Mouse (Mus musculus): Measurements from ENCODE around the gene Gm7029. TPM values are rescaled to one million over a fixed set of nuclear protein-coding genes. Genes with fewer than 3 reads are reported as not detected.

The Gm7029 gene
- total and polyA plus RNA-seq, 3 experiments, result not detected

DNA sequence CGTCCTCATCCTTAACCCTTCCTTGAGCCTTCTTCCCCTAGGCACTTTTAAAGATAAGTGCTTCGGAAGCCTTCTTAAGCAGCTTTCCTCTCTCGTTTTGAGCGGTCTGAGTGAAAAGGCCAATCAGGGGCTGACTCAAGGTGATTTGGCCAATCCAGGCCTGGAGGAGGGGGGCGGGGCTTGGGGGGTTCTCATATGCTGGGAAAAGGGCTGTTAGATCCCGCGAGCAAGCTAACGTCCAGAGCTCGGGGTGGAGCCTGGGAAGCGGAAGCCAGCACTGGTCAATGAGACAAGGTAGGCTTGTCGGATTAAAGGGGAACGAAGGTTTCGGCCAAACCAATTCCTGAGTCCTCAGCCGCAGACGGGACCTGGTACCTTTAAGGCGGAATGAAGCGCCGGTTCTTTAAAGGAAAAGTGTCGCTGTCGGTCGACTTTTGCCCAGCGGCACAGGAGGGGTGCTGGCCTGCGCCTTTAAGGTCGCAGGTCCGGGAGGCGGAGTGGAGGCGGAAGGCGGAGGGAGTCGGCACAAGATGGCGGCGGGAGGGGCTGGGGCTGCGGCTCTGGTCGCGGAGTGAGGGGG, 42.1 kb downstream of the Gm7029 start, which contains the start of the genes Tapbp and Zbtb22:
TSS of gene Tapbp (plus strand) at position 229 of the 580 bp plus-strand sequence.
TSS of gene Zbtb22 (plus strand) at position 234 of the 580 bp plus-strand sequence.
- H3K36me3 ChIP-seq (ENCODE audit: control insufficient read depth in 1 of 2, insufficient read depth in 2 of 2, low read length in 2 of 2), result peaks cover 0 to 8% of the 10 kb centered on the region in 2 experiments
- peaks cover 23% of the 10 kb centered on the region for H3K79me2 ChIP-seq (ENCODE audit: control insufficient read depth, insufficient read depth, low read length, poor library complexity)
- H3K9ac ChIP-seq (ENCODE audit: control insufficient read depth, low read depth, low read length, poor library complexity, severe bottlenecking), result peak within 1 kb of the TSS; percentile 63
- no peaks in the 10 kb centered on the region for H3K9me3 ChIP-seq (replicated peaks; ENCODE audit: insufficient read depth, low read length)
- H3K27ac ChIP-seq (ENCODE audit: control insufficient read depth, low read depth, low read length), result peak within 1 kb of the TSS; percentile 41
- H3K4me1 ChIP-seq (ENCODE audit: control insufficient read depth in 1 of 2, insufficient read depth in 2 of 2, low read length in 2 of 2), result peaks cover 4 to 14% of the 10 kb centered on the region in 2 experiments; a peak in 2 of 4 replicates
- DNase-seq (ENCODE audit: low read depth, low spot score), result peak; percentile 99
- H3K4me3 ChIP-seq (ENCODE audit: control insufficient read depth in 1 of 2, insufficient read depth in 1 of 2, low read depth in 2 of 2, low read length in 2 of 2), result peak within 1 kb of the TSS; percentile 69 to 82
- H3K27me3 ChIP-seq (ENCODE audit: control insufficient read depth in 1 of 2, insufficient read depth in 2 of 2, low read length in 2 of 2), result no peaks in the 10 kb centered on the region
- TF ChIP-seq GABPA (IDR thresholded peaks at IDR 0.05; ENCODE audit: low read depth, low read length) (no peak), SMC3 (IDR thresholded peaks at IDR 0.05; ENCODE audit: low read depth, low read length) (no peak; the same call in 1 of the 2 replicates), HCFC1 (IDR thresholded peaks at IDR 0.05; ENCODE audit: low read depth, low read length) (peak; percentile 92), CTCF (IDR thresholded peaks at IDR 0.05 in 2 of 3, conservative IDR thresholded peaks at IDR 0.05 in 1 of 3; ENCODE audit: control insufficient read depth in 1 of 3, insufficient read depth in 1 of 3, low read depth in 2 of 3, low read length in 3 of 3, poor library complexity in 1 of 3, severe bottlenecking in 1 of 3) (no peak), UBTF (IDR thresholded peaks at IDR 0.05; ENCODE audit: borderline replicate concordance, insufficient read depth, low read depth, low read length) (no peak), MYB (IDR thresholded peaks at IDR 0.05; ENCODE audit: low read depth, low read length) (0 out of 2 replicates have a peak, but pooled peaks have one; percentile 34), RCOR1 (IDR thresholded peaks at IDR 0.05; ENCODE audit: low read depth, low read length) (0 out of 2 replicates have a peak, but pooled peaks have one; percentile 24), TBP (IDR thresholded peaks at IDR 0.05; ENCODE audit: low read depth, low read length) (peak; percentile 83; the same call in 1 of the 2 replicates), RAD21 (IDR thresholded peaks at IDR 0.05; ENCODE audit: low read depth, low read length) (no peak), ZMIZ1 (IDR thresholded peaks at IDR 0.05; ENCODE audit: low read depth, low read length) (peak; percentile 60; the same call in 1 of the 2 replicates), KAT2A (conservative IDR thresholded peaks at IDR 0.05; ENCODE audit: low read depth, low read length) (no peak; the same call in 1 of the 2 replicates), GATA1 (IDR thresholded peaks at IDR 0.05; ENCODE audit: low read depth, low read length) (no peak; the same call in 1 of the 2 replicates), JUND (IDR thresholded peaks at IDR 0.05; ENCODE audit: low read depth, low read length) (no peak), POLR2AphosphoS5 (IDR thresholded peaks at IDR 0.05; ENCODE audit: borderline replicate concordance, low read depth, low read length) (no peak), USF2 (IDR thresholded peaks at IDR 0.05; ENCODE audit: borderline replicate concordance in 1 of 2, insufficient read depth in 1 of 2, low read depth in 1 of 2, low read length in 2 of 2) (peak in 1 of 2 experiments; percentile 81; a peak in 2 of 4 replicates), NELFE (IDR thresholded peaks at IDR 0.05; ENCODE audit: low read depth, low read length) (peak; percentile 40; the same call in 1 of the 2 replicates), E2F4 (IDR thresholded peaks at IDR 0.05; ENCODE audit: borderline replicate concordance, low read depth, low read length) (no peak), MYC (IDR thresholded peaks at IDR 0.05; ENCODE audit: low read depth, low read length) (no peak), ZKSCAN1 (IDR thresholded peaks at IDR 0.05; ENCODE audit: low read depth, low read length) (no peak), MAZ (IDR thresholded peaks at IDR 0.05; ENCODE audit: low read depth, low read length) (no peak; the same call in none of the 2 replicates), SIN3A (IDR thresholded peaks at IDR 0.05; ENCODE audit: low read length) (peak; percentile 100), MAFK (IDR thresholded peaks at IDR 0.05; ENCODE audit: borderline replicate concordance, low read depth, low read length) (no peak), CHD2 (IDR thresholded peaks at IDR 0.05; ENCODE audit: low read length) (peak; percentile 84), MEF2A (IDR thresholded peaks at IDR 0.05; ENCODE audit: extremely low read depth, insufficient replicate concordance, low read depth, low read length, poor library complexity, severe bottlenecking) (no peak), ETS1 (IDR thresholded peaks at IDR 0.05; ENCODE audit: low read depth, low read length) (peak; percentile 53; the same call in 1 of the 2 replicates), EP300 (IDR thresholded peaks at IDR 0.05; ENCODE audit: low read depth in 1 of 2, low read length in 2 of 2) (no peak; a peak in 2 of 4 replicates), POLR2AphosphoS2 (IDR thresholded peaks at IDR 0.05; ENCODE audit: low read length) (peak; percentile 90), ZNF384 (IDR thresholded peaks at IDR 0.05; ENCODE audit: low read depth, low read length) (no peak), CHD1 (IDR thresholded peaks at IDR 0.05; ENCODE audit: low read depth, low read length) (no peak), ZC3H11A (IDR thresholded peaks at IDR 0.05; ENCODE audit: low read depth, low read length) (no peak), MAX (IDR thresholded peaks at IDR 0.05; ENCODE audit: low read length) (no peak), NRF1 (IDR thresholded peaks at IDR 0.05; ENCODE audit: insufficient read depth, low read depth, low read length, poor library complexity, severe bottlenecking) (0 out of 2 replicates have a peak, but pooled peaks have one; percentile 15), TCF12 (IDR thresholded peaks at IDR 0.05; ENCODE audit: low read depth, low read length) (peak; percentile 45), ELF1 (IDR thresholded peaks at IDR 0.05; ENCODE audit: low read depth, low read length) (peak; percentile 91), MXI1 (IDR thresholded peaks at IDR 0.05; ENCODE audit: low read depth, low read length) (peak; percentile 83)
